Mouse (Mus musculus): ENCODE measurements around the gene Smim12. TPM values are rescaled to one million over a fixed set of nuclear protein-coding genes. Genes with fewer than 3 reads are reported as not detected.

The Smim12 gene
- polyA plus RNA-seq, 1 experiment from 2014 or later: 49.5 TPM

- Histone ChIP-seq H3K4me2 (ENCODE audit: low read depth, low read length) (no peak overlapping the region), H3K27ac (replicated peaks; ENCODE audit: low read depth, low read length) (no peak overlapping the region), H3K9me3 (replicated peaks; ENCODE audit: control insufficient read depth, low read length) (no peaks in the 10 kb centered on the region), H3K27me3 (ENCODE audit: control insufficient read depth, insufficient read depth, low read length) (no peaks in the 10 kb centered on the region), H3K4me3 (ENCODE audit: low read depth, low read length) (no peak overlapping the region), H3K4me1 (ENCODE audit: control insufficient read depth, insufficient read depth, low read length) (no peaks in the 10 kb centered on the region), H3K9ac (replicated peaks; ENCODE audit: low read length) (no peak overlapping the region), H3K36me3 (replicated peaks; ENCODE audit: control insufficient read depth, insufficient read depth, low read depth, low read length) (no peaks in the 10 kb centered on the region)
- 64% methylated on average over 19 of the region's 19 CpGs for WGBS
- DNase-seq (ENCODE audit: low spot score) (no peak), ATAC-seq (replicated peaks; ENCODE audit: insufficient number of reproducible peaks, low FRiP score, low TSS enrichment, low read depth) (no peak)
Measured at GRCm38 (mm10) chr4:127263438-127264182, 20.0 kb downstream of the Smim12 start.

- H3K27ac ChIP-seq (replicated peaks; ENCODE audit: low read depth, low read length): no peak overlapping the region
- 61% methylated on average over 5 of the region's 5 CpGs for WGBS
- H3K27me3 ChIP-seq (ENCODE audit: control insufficient read depth, insufficient read depth, low read length): no peaks in the 10 kb centered on the region
- DNase-seq (ENCODE audit: low spot score): no peak
- H3K4me2 ChIP-seq (ENCODE audit: low read depth, low read length): no peak overlapping the region
- no peaks in the 10 kb centered on the region for H3K9me3 ChIP-seq (replicated peaks; ENCODE audit: control insufficient read depth, low read length)
- no peak overlapping the region for H3K4me3 ChIP-seq (ENCODE audit: low read depth, low read length)
- ATAC-seq (replicated peaks; ENCODE audit: insufficient number of reproducible peaks, low FRiP score, low TSS enrichment, low read depth): no peak
- H3K4me1 ChIP-seq (ENCODE audit: control insufficient read depth, insufficient read depth, low read length): no peaks in the 10 kb centered on the region
- no peaks in the 10 kb centered on the region for H3K36me3 ChIP-seq (replicated peaks; ENCODE audit: control insufficient read depth, insufficient read depth, low read depth, low read length)
- no peak overlapping the region for H3K9ac ChIP-seq (replicated peaks; ENCODE audit: low read length)
Measured at GRCm38 (mm10) chr4:127264183-127264554, 20.6 kb downstream of the Smim12 start.

- H3K9ac ChIP-seq (replicated peaks; ENCODE audit: low read length): no peak overlapping the region
- ATAC-seq (replicated peaks; ENCODE audit: insufficient number of reproducible peaks, low FRiP score, low TSS enrichment, low read depth): 0 out of 2 replicates have a peak, but pooled peaks have one; percentile 29
- WGBS: 29% methylated on average over 9 of the region's 9 CpGs
Measured at GRCm38 (mm10) chr4:127278451-127279001, 34.9 kb downstream of the Smim12 start.

GRCm38 (mm10) chr4:127279241-127279640 is 35.7 kb downstream of the Smim12 start:
- 64% methylated on average over 9 of the region's 9 CpGs for WGBS
- Histone ChIP-seq H3K4me1 (ENCODE audit: control insufficient read depth, insufficient read depth, low read length) (no peaks in the 10 kb centered on the region), H3K27me3 (ENCODE audit: control insufficient read depth, insufficient read depth, low read length) (no peaks in the 10 kb centered on the region), H3K27ac (replicated peaks; ENCODE audit: low read depth, low read length) (no peak overlapping the region), H3K36me3 (replicated peaks; ENCODE audit: control insufficient read depth, insufficient read depth, low read depth, low read length) (no peaks in the 10 kb centered on the region), H3K9me3 (replicated peaks; ENCODE audit: control insufficient read depth, low read length) (no peaks in the 10 kb centered on the region), H3K9ac (replicated peaks; ENCODE audit: low read length) (no peak overlapping the region), H3K4me2 (ENCODE audit: low read depth, low read length) (no peak overlapping the region), H3K4me3 (ENCODE audit: low read depth, low read length) (no peak overlapping the region)
- no peak for ATAC-seq (replicated peaks; ENCODE audit: insufficient number of reproducible peaks, low FRiP score, low TSS enrichment, low read depth)
- no peak for DNase-seq (ENCODE audit: low spot score)

More at GRCm38 (mm10) chr4:127278451-127279001, 34.9 kb downstream of the Smim12 start:
- no peak overlapping the region for H3K4me2 ChIP-seq (ENCODE audit: low read depth, low read length)
- no peaks in the 10 kb centered on the region for H3K9me3 ChIP-seq (replicated peaks; ENCODE audit: control insufficient read depth, low read length)
- DNase-seq (ENCODE audit: low spot score): peak; percentile 14
- H3K4me3 ChIP-seq (ENCODE audit: low read depth, low read length): no peak overlapping the region
- no peak overlapping the region for H3K27ac ChIP-seq (replicated peaks; ENCODE audit: low read depth, low read length)
- H3K36me3 ChIP-seq (replicated peaks; ENCODE audit: control insufficient read depth, insufficient read depth, low read depth, low read length): no peaks in the 10 kb centered on the region
- no peaks in the 10 kb centered on the region for H3K27me3 ChIP-seq (ENCODE audit: control insufficient read depth, insufficient read depth, low read length)
- no peaks in the 10 kb centered on the region for H3K4me1 ChIP-seq (ENCODE audit: control insufficient read depth, insufficient read depth, low read length)

- Histone ChIP-seq H3K4me3 (ENCODE audit: low read depth, low read length) (no peak overlapping the region), H3K4me1 (ENCODE audit: control insufficient read depth, insufficient read depth, low read length) (no peaks in the 10 kb centered on the region; the same call in 1 of the 2 replicates), H3K27me3 (ENCODE audit: control insufficient read depth, insufficient read depth, low read length) (no peaks in the 10 kb centered on the region), H3K9me3 (replicated peaks; ENCODE audit: control insufficient read depth, low read length) (no peaks in the 10 kb centered on the region), H3K9ac (replicated peaks; ENCODE audit: low read length) (no peak overlapping the region), H3K4me2 (ENCODE audit: low read depth, low read length) (no peak overlapping the region), H3K36me3 (replicated peaks; ENCODE audit: control insufficient read depth, insufficient read depth, low read depth, low read length) (no peaks in the 10 kb centered on the region), H3K27ac (replicated peaks; ENCODE audit: low read depth, low read length) (no peak overlapping the region)
- ATAC-seq (replicated peaks; ENCODE audit: insufficient number of reproducible peaks, low FRiP score, low TSS enrichment, low read depth) (no peak), DNase-seq (ENCODE audit: low spot score) (no peak)
- WGBS: 64% methylated on average over 4 of the region's 4 CpGs
Measured at GRCm38 (mm10) chr4:127286907-127287306, 43.3 kb downstream of the Smim12 start.

GRCm38 (mm10) chr4:127289039-127289548 is 45.5 kb downstream of the Smim12 start:
- no peak for DNase-seq (ENCODE audit: low spot score)
- no peak overlapping the region for H3K4me2 ChIP-seq (ENCODE audit: low read depth, low read length)

GRCm38 (mm10) chr4:127292631-127293030 is 49.0 kb downstream of the Smim12 start:
- 76% methylated on average over 5 of the region's 5 CpGs for WGBS

More at GRCm38 (mm10) chr4:127289039-127289548, 45.5 kb downstream of the Smim12 start:
- Histone ChIP-seq H3K4me1 (ENCODE audit: control insufficient read depth, insufficient read depth, low read length) (no peaks in the 10 kb centered on the region; the same call in 1 of the 2 replicates), H3K9me3 (replicated peaks; ENCODE audit: control insufficient read depth, low read length) (no peaks in the 10 kb centered on the region), H3K4me3 (ENCODE audit: low read depth, low read length) (no peak overlapping the region), H3K36me3 (replicated peaks; ENCODE audit: control insufficient read depth, insufficient read depth, low read depth, low read length) (no peaks in the 10 kb centered on the region), H3K27me3 (ENCODE audit: control insufficient read depth, insufficient read depth, low read length) (no peaks in the 10 kb centered on the region), H3K9ac (replicated peaks; ENCODE audit: low read length) (no peak overlapping the region), H3K27ac (replicated peaks; ENCODE audit: low read depth, low read length) (no peak overlapping the region)
- 68% methylated on average over 6 of the region's 6 CpGs for WGBS
- no peak for ATAC-seq (replicated peaks; ENCODE audit: insufficient number of reproducible peaks, low FRiP score, low TSS enrichment, low read depth)

More at GRCm38 (mm10) chr4:127292631-127293030, 49.0 kb downstream of the Smim12 start:
- Histone ChIP-seq H3K4me1 (ENCODE audit: control insufficient read depth, insufficient read depth, low read length) (no peaks in the 10 kb centered on the region), H3K27ac (replicated peaks; ENCODE audit: low read depth, low read length) (no peak overlapping the region), H3K9me3 (replicated peaks; ENCODE audit: control insufficient read depth, low read length) (no peaks in the 10 kb centered on the region), H3K27me3 (ENCODE audit: control insufficient read depth, insufficient read depth, low read length) (no peaks in the 10 kb centered on the region), H3K9ac (replicated peaks; ENCODE audit: low read length) (no peak overlapping the region), H3K36me3 (replicated peaks; ENCODE audit: control insufficient read depth, insufficient read depth, low read depth, low read length) (no peaks in the 10 kb centered on the region), H3K4me3 (ENCODE audit: low read depth, low read length) (no peak overlapping the region), H3K4me2 (ENCODE audit: low read depth, low read length) (no peak overlapping the region)
- no peak for ATAC-seq (replicated peaks; ENCODE audit: insufficient number of reproducible peaks, low FRiP score, low TSS enrichment, low read depth)
- no peak for DNase-seq (ENCODE audit: low spot score)

Data from embryonic facial prominence, embryonic 11.5 days (tissue).